Mouse (Mus musculus): ENCODE measurements around the gene Ap5s1. TPM values are rescaled to one million over a fixed set of nuclear protein-coding genes. Genes with fewer than 3 reads are reported as not detected.

Gene Ap5s1
- polyA plus RNA-seq, 1 experiment from 2014 or later, result 37.3 TPM

GRCm38 (mm10) chr2:131209969-131210792, 3.3 kb downstream of the Ap5s1 start:
- Histone ChIP-seq H3K27me3 (replicated peaks; ENCODE audit: control insufficient read depth, insufficient read depth, low read length) (no peaks in the 10 kb centered on the region), H3K4me2 (replicated peaks; ENCODE audit: low read depth) (peak overlapping the region; percentile 78), H3K9me3 (ENCODE audit: control insufficient read depth) (no peaks in the 10 kb centered on the region), H3K9ac (ENCODE audit: low read depth, low read length) (peak overlapping the region; percentile 79), H3K4me3 (ENCODE audit: low read depth, low read length) (peak overlapping the region; percentile 66), H3K27ac (ENCODE audit: low read depth, low read length) (peak overlapping the region; percentile 96), H3K36me3 (ENCODE audit: control insufficient read depth, insufficient read depth) (peaks cover 6% of the 10 kb centered on the region; the same call in 1 of the 2 replicates), H3K4me1 (replicated peaks; ENCODE audit: control insufficient read depth, insufficient read depth, low read length) (peaks cover 13% of the 10 kb centered on the region; the same call in 1 of the 2 replicates)
- peak; percentile 98 for ATAC-seq
- peak; percentile 99 for TF ChIP-seq CTCF (IDR thresholded peaks at IDR 0.05; ENCODE audit: low read depth)
- 2% methylated on average over 50 of the region's 50 CpGs for WGBS

GRCm38 (mm10) chr2:131211026-131211615, 4.2 kb downstream of the Ap5s1 start:
- 47% methylated on average over 9 of the region's 9 CpGs for WGBS
- ATAC-seq, result no peak
- peaks cover 6% of the 10 kb centered on the region; the same call in 1 of the 2 replicates for H3K36me3 ChIP-seq (ENCODE audit: control insufficient read depth, insufficient read depth)

GRCm38 (mm10) chr2:131213773-131214172, 6.9 kb downstream of the Ap5s1 start:
- ATAC-seq, result no peak
- Histone ChIP-seq H3K36me3 (ENCODE audit: control insufficient read depth, insufficient read depth) (peaks cover 6% of the 10 kb centered on the region; the same call in 1 of the 2 replicates), H3K27me3 (replicated peaks; ENCODE audit: control insufficient read depth, insufficient read depth, low read length) (no peaks in the 10 kb centered on the region), H3K4me1 (replicated peaks; ENCODE audit: control insufficient read depth, insufficient read depth, low read length) (peaks cover 12% of the 10 kb centered on the region; the same call in 1 of the 2 replicates), H3K9me3 (ENCODE audit: control insufficient read depth) (no peaks in the 10 kb centered on the region), H3K27ac (ENCODE audit: low read depth, low read length) (peak overlapping the region; percentile 8; the same call in 1 of the 2 replicates), H3K4me3 (ENCODE audit: low read depth, low read length) (no peak overlapping the region), H3K9ac (ENCODE audit: low read depth, low read length) (no peak overlapping the region), H3K4me2 (replicated peaks; ENCODE audit: low read depth) (no peak overlapping the region)
- TF ChIP-seq CTCF (IDR thresholded peaks at IDR 0.05; ENCODE audit: low read depth), result no peak
- 55% methylated on average over 7 of the region's 7 CpGs for WGBS

More at GRCm38 (mm10) chr2:131211026-131211615, 4.2 kb downstream of the Ap5s1 start:
- H3K4me3 ChIP-seq (ENCODE audit: low read depth, low read length), result peak overlapping the region; percentile 66
- no peaks in the 10 kb centered on the region for H3K27me3 ChIP-seq (replicated peaks; ENCODE audit: control insufficient read depth, insufficient read depth, low read length)
- H3K4me1 ChIP-seq (replicated peaks; ENCODE audit: control insufficient read depth, insufficient read depth, low read length), result peaks cover 12% of the 10 kb centered on the region; the same call in 1 of the 2 replicates
- H3K4me2 ChIP-seq (replicated peaks; ENCODE audit: low read depth), result peak overlapping the region; percentile 78
- H3K9me3 ChIP-seq (ENCODE audit: control insufficient read depth), result no peaks in the 10 kb centered on the region
- H3K9ac ChIP-seq (ENCODE audit: low read depth, low read length), result peak overlapping the region; percentile 79
- no peak for TF ChIP-seq CTCF (IDR thresholded peaks at IDR 0.05; ENCODE audit: low read depth)
- H3K27ac ChIP-seq (ENCODE audit: low read depth, low read length), result peak overlapping the region; percentile 96

GRCm38 (mm10) chr2:131215941-131216858, 9.3 kb downstream of the Ap5s1 start:
- Histone ChIP-seq H3K9ac (ENCODE audit: low read depth, low read length) (no peak overlapping the region), H3K4me3 (ENCODE audit: low read depth, low read length) (no peak overlapping the region), H3K4me2 (replicated peaks; ENCODE audit: low read depth) (no peak overlapping the region), H3K4me1 (replicated peaks; ENCODE audit: control insufficient read depth, insufficient read depth, low read length) (peaks cover 6% of the 10 kb centered on the region; the same call in 1 of the 2 replicates), H3K36me3 (ENCODE audit: control insufficient read depth, insufficient read depth) (peaks cover 6% of the 10 kb centered on the region; the same call in 1 of the 2 replicates), H3K9me3 (ENCODE audit: control insufficient read depth) (no peaks in the 10 kb centered on the region), H3K27ac (ENCODE audit: low read depth, low read length) (peak overlapping the region; percentile 77), H3K27me3 (replicated peaks; ENCODE audit: control insufficient read depth, insufficient read depth, low read length) (no peaks in the 10 kb centered on the region)
- TF ChIP-seq CTCF (IDR thresholded peaks at IDR 0.05; ENCODE audit: low read depth), result no peak
- peak; percentile 63 for ATAC-seq
- WGBS, result 43% methylated on average over 7 of the region's 7 CpGs

- Histone ChIP-seq H3K27me3 (replicated peaks; ENCODE audit: control insufficient read depth, insufficient read depth, low read length) (no peaks in the 10 kb centered on the region), H3K9me3 (ENCODE audit: control insufficient read depth) (no peaks in the 10 kb centered on the region), H3K9ac (ENCODE audit: low read depth, low read length) (no peak overlapping the region), H3K4me1 (replicated peaks; ENCODE audit: control insufficient read depth, insufficient read depth, low read length) (0 out of 2 replicates have a peak, but pooled peaks cover 2% of the 10 kb centered on the region), H3K36me3 (ENCODE audit: control insufficient read depth, insufficient read depth) (no peaks in the 10 kb centered on the region), H3K4me2 (replicated peaks; ENCODE audit: low read depth) (no peak overlapping the region), H3K27ac (ENCODE audit: low read depth, low read length) (no peak overlapping the region), H3K4me3 (ENCODE audit: low read depth, low read length) (no peak overlapping the region)
- WGBS, result 73% methylated on average over 4 of the region's 4 CpGs
- no peak for ATAC-seq
- no peak for TF ChIP-seq CTCF (IDR thresholded peaks at IDR 0.05; ENCODE audit: low read depth)
Observed at GRCm38 (mm10) chr2:131220030-131220429, 13.2 kb downstream of the Ap5s1 start.

All from intestine, postnatal 0 days (tissue).